Mouse (Mus musculus) testis, adult 2 months (tissue): ENCODE results near the gene Tmc2.

Source experiments
- CTCF ChIP-seq: fragments of 200-500 bp; IDR thresholded peaks from 2 replicates; pipeline ENCODE4 v1.5.1; 2012; ENCODE audit warnings: low read depth, mild to moderate bottlenecking, inconsistent platforms, low read length, moderate library complexity; ENCODE audit not compliant: control insufficient read depth, insufficient read depth, insufficient replicate concordance
- POLR2A ChIP-seq: fragments of 200-500 bp; IDR thresholded peaks from 2 replicates; pipeline ENCODE4 v1.6.1; 2012; ENCODE audit warnings: low read depth, mild to moderate bottlenecking, inconsistent platforms, low read length, moderate library complexity; ENCODE audit not compliant: control insufficient read depth

- TF ChIP-seq POLR2A, result no peak
- TF ChIP-seq CTCF, result no peak
Observed at GRCm38 (mm10) chr2:130179507-130180019, 15.4 kb upstream of the Tmc2 start.
